Mouse (Mus musculus): ENCODE measurements at regions not wholly inside any gene's neighbourhood (a gene's known extent, or its start where the extent isn't known, plus 50 kb on each side); places are given as distances from the start of the nearest gene placed in this dataset.
"Not testable (repeated sequence)": the region's sequence is repeated elsewhere in the genome, so short reads cannot be mapped to it uniquely, and the experiment has no call there.

DNA sequence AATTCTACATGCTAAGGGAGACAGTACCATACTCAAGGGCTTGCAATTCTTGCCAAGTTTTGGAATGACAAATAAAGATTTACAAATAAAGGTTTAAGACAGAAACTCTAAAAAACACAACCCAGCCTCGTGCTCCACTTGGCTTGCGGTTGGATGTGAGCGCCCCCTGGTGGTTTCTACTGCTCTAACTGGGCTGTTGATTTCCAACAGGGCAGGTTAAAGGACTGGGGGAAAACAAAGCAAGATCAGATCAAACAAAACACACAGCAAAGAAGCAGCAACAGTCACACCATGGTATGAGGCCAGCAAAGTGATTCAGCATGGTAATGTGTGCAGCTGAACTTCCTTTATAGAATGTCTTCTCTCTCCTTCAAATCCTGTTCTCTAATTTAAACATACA, 339.2 kb downstream of the Adam3 start:
- DNase-seq: peak; percentile 78
- intact Hi-C loops (cut with DNase I; ENCODE audit: low total_unique reads): no loop called here

- no peak for DNase-seq
- intact Hi-C loops (cut with DNase I; ENCODE audit: low total_unique reads): loop anchor here (5.0 kb wide), 1 partner anchor 787 kb away; no protein-coding TSS in a partner anchor
These were observed 341.7 kb downstream of the Adam3 start for GRCm38 (mm10) chr8:24383963-24384435.

GRCm38 (mm10) chr8:24383130-24383962, 342.3 kb downstream of the Adam3 start:
- intact Hi-C loops (cut with DNase I; ENCODE audit: low total_unique reads): loop anchor here (5.0 kb wide), 1 partner anchor 786 kb away; no protein-coding TSS in a partner anchor
- no peak for DNase-seq

DNA sequence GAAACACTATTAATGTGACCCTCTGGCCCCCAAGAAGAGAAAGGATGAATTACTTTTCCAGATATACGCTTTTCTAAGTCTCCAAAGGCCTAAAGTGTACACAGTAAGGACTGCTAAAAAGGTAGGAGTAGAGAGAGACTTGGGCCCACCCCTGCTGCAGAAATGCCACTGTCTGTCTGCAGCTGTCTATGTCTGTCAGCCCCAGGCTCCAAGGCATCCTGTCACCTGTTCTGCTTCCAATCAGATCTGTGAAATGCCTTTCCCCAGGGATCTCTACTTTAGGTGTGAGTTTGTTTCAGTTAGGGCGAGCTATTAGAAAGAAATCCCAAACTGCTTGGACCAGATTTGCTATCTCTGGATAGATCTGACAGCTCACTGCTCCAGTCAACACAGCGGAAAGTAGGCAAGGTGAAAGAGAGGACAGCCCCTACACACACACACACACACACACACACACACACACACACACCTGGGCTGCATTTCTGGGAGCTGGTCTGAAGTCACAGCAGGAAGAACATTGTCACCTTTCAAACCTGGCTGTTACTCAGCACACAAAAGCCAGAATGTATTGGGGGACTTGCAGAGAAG, 343.9 kb downstream of the Adam3 start:
- intact Hi-C loops (cut with DNase I; ENCODE audit: low total_unique reads): loop anchor here (5.0 kb wide), 1 partner anchor 784 kb away; no protein-coding TSS in a partner anchor
- DNase-seq: no peak

- intact Hi-C loops (cut with DNase I; ENCODE audit: low total_unique reads): no loop called here
- no peak for DNase-seq
These were observed 347.6 kb downstream of the Adam3 start for GRCm38 (mm10) chr8:24378070-24378469.

GRCm38 (mm10) chr8:24376846-24377245, 348.8 kb downstream of the Adam3 start:
- intact Hi-C loops (cut with DNase I; ENCODE audit: low total_unique reads): not testable (repeated sequence)

GRCm38 (mm10) chr8:24374503-24374902, 351.1 kb downstream of the Adam3 start:
- intact Hi-C loops (cut with DNase I; ENCODE audit: low total_unique reads): no loop called here

More at GRCm38 (mm10) chr8:24376846-24377245, 348.8 kb downstream of the Adam3 start:
- not testable (repeated sequence) for DNase-seq

GRCm38 (mm10) chr8:24372068-24372467, 353.6 kb downstream of the Adam3 start:
- no peak for DNase-seq
- intact Hi-C loops (cut with DNase I; ENCODE audit: low total_unique reads): no loop called here

More at GRCm38 (mm10) chr8:24374503-24374902, 351.1 kb downstream of the Adam3 start:
- DNase-seq: no peak

DNA sequence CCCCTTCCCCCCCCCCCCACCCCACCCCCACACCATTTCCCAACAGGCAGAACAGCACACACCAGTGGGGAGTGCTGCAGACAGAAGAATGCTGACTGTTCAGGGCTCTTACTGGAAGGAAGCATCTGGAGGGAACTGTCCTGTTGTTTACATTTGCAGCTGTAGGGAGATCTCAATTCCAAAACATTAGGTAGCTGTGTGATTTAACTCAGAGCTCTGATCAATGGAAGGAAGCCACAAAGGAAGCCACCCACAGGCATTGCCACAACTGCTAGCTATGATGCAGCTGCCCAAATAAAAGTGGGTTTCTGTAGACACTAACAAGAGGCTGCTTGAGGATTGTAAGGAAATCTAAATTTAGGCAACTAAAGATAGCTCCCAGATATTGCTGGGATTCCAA, 359.7 kb downstream of the Adam3 start:
- intact Hi-C loops (cut with DNase I; ENCODE audit: low total_unique reads): no loop called here
- DNase-seq: no peak

DNA sequence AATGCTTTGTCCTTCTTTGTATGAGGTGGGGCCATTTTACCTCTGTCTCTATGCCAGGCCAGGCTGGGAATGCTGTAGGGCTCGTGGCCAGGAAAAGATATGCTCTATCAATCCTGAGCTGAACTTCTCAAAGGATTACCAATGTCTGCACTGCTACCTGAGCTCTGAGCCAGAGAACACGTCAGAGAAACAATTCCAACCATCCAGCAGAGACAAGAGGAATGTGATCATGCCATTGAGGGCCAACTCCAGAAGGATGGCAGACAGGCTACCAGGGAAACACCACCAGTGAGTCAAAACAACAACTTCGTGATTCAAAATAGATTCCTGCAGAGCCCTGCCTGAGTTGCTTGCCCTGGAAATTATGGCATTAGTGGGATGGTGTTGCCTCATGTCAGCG, 361.0 kb downstream of the Adam3 start:
- no peak for DNase-seq
- intact Hi-C loops (cut with DNase I; ENCODE audit: low total_unique reads): no loop called here

DNA sequence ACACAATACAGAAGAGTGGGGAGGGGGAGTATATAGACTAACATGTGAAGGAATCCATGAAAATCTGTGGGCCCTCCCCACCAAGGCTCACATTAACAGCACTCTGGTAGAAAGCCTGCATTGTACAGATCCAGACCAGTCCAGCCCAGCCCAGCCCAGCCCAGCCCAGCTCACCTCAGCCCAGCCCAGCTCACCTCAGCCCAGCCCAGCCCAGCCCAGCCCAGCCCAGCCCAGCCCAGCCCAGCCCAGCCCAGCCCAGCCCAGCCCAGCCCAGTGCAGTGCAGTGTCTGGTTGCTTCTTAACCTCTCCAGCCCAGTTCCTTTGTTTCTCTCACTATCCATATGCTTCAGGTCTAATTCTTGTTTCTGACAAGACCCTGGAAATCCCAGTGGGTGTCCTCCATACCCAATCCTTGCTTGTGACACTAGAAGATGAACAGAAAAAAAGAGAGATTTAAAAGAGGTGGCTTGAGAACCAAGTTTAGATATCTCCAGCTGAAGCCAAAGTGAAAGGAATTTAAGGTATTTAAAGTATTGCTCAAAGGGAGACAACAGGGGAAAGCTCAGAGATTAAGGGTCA, 366.5 kb downstream of the Adam3 start:
- DNase-seq: no peak
- intact Hi-C loops (cut with DNase I; ENCODE audit: low total_unique reads): no loop called here

DNA sequence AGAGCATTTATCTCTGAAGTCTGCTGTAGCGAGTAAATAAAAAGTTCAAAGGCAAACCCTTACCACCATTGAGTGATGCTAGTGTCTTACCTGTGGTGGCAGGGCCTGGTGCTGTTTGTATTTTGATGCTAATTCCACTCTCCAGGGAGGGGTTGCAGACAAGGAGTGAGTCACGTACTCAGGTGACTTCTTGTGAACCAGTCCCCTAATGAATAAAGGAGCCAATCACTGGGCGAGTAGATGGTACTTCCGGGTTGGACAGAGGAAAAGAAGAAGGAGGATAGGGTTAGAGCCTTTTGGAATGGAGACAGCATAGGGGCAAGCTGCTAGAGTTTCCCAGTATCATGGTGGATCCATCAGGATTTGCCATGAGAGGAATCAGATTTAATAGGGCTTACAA, 370.5 kb downstream of the Adam3 start:
- intact Hi-C loops (cut with DNase I; ENCODE audit: low total_unique reads): no loop called here
- no peak for DNase-seq

DNA sequence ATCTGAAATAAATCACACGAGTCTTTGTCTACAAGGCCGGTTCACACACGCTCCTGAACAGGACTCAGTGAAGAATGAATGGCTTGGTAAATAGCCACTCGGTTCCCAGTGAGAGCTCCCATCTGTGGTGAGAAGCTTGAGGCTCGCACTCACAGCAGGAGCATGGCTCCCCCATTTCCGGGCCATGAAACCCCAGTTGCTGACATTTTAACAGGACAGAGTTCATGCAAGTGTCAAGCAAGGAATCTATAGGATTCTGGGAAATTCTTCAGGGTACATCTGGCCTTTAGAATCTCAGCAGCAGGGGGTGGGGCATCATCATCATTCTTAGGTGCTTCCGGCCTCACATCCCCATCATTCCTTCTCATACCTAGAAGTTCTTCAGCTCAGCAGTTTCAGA, 371.8 kb downstream of the Adam3 start:
- intact Hi-C loops (cut with DNase I; ENCODE audit: low total_unique reads): no loop called here
- DNase-seq: no peak

GRCm38 (mm10) chr8:24352322-24352721, 373.3 kb downstream of the Adam3 start:
- intact Hi-C loops (cut with DNase I; ENCODE audit: low total_unique reads): no loop called here
- no peak for DNase-seq

DNA sequence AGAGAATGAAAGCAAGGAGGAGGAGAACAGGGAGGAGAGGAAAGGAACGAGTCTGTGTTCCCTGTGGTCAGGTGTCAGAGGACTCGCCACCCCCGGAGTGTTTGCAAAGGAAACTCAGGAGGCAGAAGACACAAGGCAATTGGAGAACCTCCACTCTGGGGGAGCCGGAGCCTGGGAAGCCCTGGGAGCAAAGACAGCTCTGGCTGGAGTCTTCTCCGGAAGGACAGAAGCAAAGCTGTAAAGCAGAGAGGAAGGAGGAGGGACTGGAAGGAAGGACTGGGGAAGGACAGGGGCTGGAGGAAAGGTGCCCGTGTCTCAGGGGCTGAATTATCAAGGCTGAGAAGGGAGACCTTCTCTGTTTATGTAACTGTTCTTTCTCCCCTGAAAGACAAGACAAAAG, 373.9 kb downstream of the Adam3 start:
- DNase-seq: no peak
- intact Hi-C loops (cut with DNase I; ENCODE audit: low total_unique reads): no loop called here

GRCm38 (mm10) chr8:24346390-24347113, 379.1 kb downstream of the Adam3 start:
- DNase-seq: no peak
- intact Hi-C loops (cut with DNase I; ENCODE audit: low total_unique reads): no loop called here

DNA sequence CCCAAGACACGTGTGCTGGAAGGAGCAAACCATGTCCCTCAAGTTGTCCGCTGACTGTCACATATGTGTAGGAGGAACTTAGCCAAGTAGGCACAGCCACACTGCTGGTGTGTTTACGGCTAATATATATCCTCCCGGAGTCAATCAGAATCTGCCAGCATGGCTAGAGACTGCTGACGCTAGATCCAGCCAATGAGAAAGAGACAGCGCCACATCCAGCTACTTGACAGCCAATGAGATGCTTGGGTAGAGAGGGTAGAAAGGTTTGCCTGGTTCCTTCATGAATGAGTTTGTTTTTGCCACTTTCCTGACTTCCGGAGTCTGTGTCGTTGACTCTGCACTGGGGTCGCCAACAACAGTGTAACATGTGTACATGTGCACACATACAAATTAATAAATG, 387.0 kb downstream of the Adam3 start:
- no peak for DNase-seq
- intact Hi-C loops (cut with DNase I; ENCODE audit: low total_unique reads): no loop called here

- intact Hi-C loops (cut with DNase I; ENCODE audit: low total_unique reads): no loop called here
- peak; percentile 11 for DNase-seq
These were observed 388.0 kb downstream of the Adam3 start for GRCm38 (mm10) chr8:24337635-24338034.

- DNase-seq: no peak
These were observed 389.9 kb downstream of the Adam3 start for GRCm38 (mm10) chr8:24335709-24336108.

GRCm38 (mm10) chr8:24333705-24334104, 391.9 kb downstream of the Adam3 start:
- no peak for DNase-seq
- intact Hi-C loops (cut with DNase I; ENCODE audit: low total_unique reads): no loop called here

More at GRCm38 (mm10) chr8:24335709-24336108, 389.9 kb downstream of the Adam3 start:
- intact Hi-C loops (cut with DNase I; ENCODE audit: low total_unique reads): no loop called here

All from gastrocnemius, postnatal 14 days (tissue).